Mouse (Mus musculus) adrenal gland, postnatal 4 days (tissue): ENCODE measurements at regions not wholly inside any gene's neighbourhood (a gene's known extent, or its start where the extent isn't known, plus 50 kb on each side); places are given as distances from the start of the nearest gene placed in this dataset.

Source experiments
- DNase-seq, 2 experiments: peaks; one replicate each; pipeline ENCODE4 v3.0.0; 2021 to 2022; ENCODE audit warnings: low spot score in 2 of 2, mixed read lengths in 2 of 2

- DNase-seq = no peak
Measured at GRCm38 (mm10) chr7:67817556-67817955, 58.0 kb upstream of the Synm start.

DNA sequence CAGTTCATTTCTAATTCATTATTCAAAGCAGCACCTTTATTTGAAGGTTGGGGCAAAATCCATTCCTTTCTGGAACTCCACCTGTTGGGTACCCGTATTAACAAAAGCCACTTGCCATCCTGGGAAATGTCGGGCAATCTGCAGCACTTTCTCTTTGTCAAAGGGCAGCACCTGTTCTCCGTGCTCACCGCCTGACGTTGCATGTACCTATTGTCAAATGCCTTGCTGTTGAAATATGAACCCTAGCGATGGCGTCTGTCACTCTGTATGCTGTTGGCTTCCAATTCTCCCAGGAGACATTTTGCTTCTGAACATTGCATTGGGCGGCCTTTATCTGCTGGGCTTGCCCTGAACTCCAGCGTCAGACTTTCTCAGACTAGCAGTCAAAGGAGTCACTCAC, 55.3 kb upstream of the Synm start:
- DNase-seq = no peak
